Mouse (Mus musculus): ENCODE measurements at regions not wholly inside any gene's neighbourhood (a gene's known extent, or its start where the extent isn't known, plus 50 kb on each side); places are given as distances from the start of the nearest gene placed in this dataset.
A peak's percentile ranks its signal among the peaks of the same experiment; 100 is the strongest.

- Histone ChIP-seq H3K9ac (ENCODE audit: low read length) (no peak overlapping the region), H3K27ac (ENCODE audit: low read length) (no peak overlapping the region), H3K4me3 (replicated peaks; ENCODE audit: low read length) (no peak overlapping the region), H3K4me2 (ENCODE audit: low read depth, low read length) (no peak overlapping the region), H3K9me3 (replicated peaks; ENCODE audit: control insufficient read depth, low read length) (no peaks in the 10 kb centered on the region), H3K4me1 (ENCODE audit: control insufficient read depth, insufficient read depth, low read length) (no peaks in the 10 kb centered on the region), H3K27me3 (ENCODE audit: control insufficient read depth, insufficient read depth, low read length) (no peaks in the 10 kb centered on the region), H3K36me3 (ENCODE audit: control insufficient read depth, insufficient read depth, low read length) (no peaks in the 10 kb centered on the region)
- no peak for ATAC-seq (ENCODE audit: insufficient read depth, low FRiP score)
- 88% methylated on average over 3 of the region's 3 CpGs for WGBS
These were observed 2041.7 kb downstream of the A830018L16Rik start for GRCm38 (mm10) chr1:13455572-13455971.

- Histone ChIP-seq H3K36me3 (ENCODE audit: control insufficient read depth, insufficient read depth, low read length) (no peaks in the 10 kb centered on the region), H3K27ac (ENCODE audit: low read length) (no peak overlapping the region), H3K4me2 (ENCODE audit: low read depth, low read length) (no peak overlapping the region), H3K9ac (ENCODE audit: low read length) (no peak overlapping the region), H3K27me3 (ENCODE audit: control insufficient read depth, insufficient read depth, low read length) (no peaks in the 10 kb centered on the region), H3K4me1 (ENCODE audit: control insufficient read depth, insufficient read depth, low read length) (no peaks in the 10 kb centered on the region), H3K4me3 (replicated peaks; ENCODE audit: low read length) (no peak overlapping the region), H3K9me3 (replicated peaks; ENCODE audit: control insufficient read depth, low read length) (no peaks in the 10 kb centered on the region)
- WGBS: 93% methylated on average over 1 of the region's 1 CpGs
- ATAC-seq (ENCODE audit: insufficient read depth, low FRiP score): no peak
These were observed 2050.4 kb downstream of the A830018L16Rik start for GRCm38 (mm10) chr1:13464311-13464710.

- 81% methylated on average over 6 of the region's 6 CpGs for WGBS
- no peaks in the 10 kb centered on the region for H3K36me3 ChIP-seq (ENCODE audit: control insufficient read depth, insufficient read depth, low read length)
- no peak overlapping the region for H3K9ac ChIP-seq (ENCODE audit: low read length)
- no peaks in the 10 kb centered on the region for H3K9me3 ChIP-seq (replicated peaks; ENCODE audit: control insufficient read depth, low read length)
- no peaks in the 10 kb centered on the region for H3K4me1 ChIP-seq (ENCODE audit: control insufficient read depth, insufficient read depth, low read length)
- no peak overlapping the region for H3K4me2 ChIP-seq (ENCODE audit: low read depth, low read length)
- H3K27ac ChIP-seq (ENCODE audit: low read length): no peak overlapping the region
- no peaks in the 10 kb centered on the region for H3K27me3 ChIP-seq (ENCODE audit: control insufficient read depth, insufficient read depth, low read length)
- no peak overlapping the region for H3K4me3 ChIP-seq (replicated peaks; ENCODE audit: low read length)
- ATAC-seq (ENCODE audit: insufficient read depth, low FRiP score): no peak
These were observed 2053.3 kb downstream of the A830018L16Rik start for GRCm38 (mm10) chr1:13467174-13467573.

GRCm38 (mm10) chr1:13467886-13468630, 2054.2 kb downstream of the A830018L16Rik start:
- Histone ChIP-seq H3K4me1 (ENCODE audit: control insufficient read depth, insufficient read depth, low read length) (no peaks in the 10 kb centered on the region), H3K36me3 (ENCODE audit: control insufficient read depth, insufficient read depth, low read length) (no peaks in the 10 kb centered on the region)

DNA sequence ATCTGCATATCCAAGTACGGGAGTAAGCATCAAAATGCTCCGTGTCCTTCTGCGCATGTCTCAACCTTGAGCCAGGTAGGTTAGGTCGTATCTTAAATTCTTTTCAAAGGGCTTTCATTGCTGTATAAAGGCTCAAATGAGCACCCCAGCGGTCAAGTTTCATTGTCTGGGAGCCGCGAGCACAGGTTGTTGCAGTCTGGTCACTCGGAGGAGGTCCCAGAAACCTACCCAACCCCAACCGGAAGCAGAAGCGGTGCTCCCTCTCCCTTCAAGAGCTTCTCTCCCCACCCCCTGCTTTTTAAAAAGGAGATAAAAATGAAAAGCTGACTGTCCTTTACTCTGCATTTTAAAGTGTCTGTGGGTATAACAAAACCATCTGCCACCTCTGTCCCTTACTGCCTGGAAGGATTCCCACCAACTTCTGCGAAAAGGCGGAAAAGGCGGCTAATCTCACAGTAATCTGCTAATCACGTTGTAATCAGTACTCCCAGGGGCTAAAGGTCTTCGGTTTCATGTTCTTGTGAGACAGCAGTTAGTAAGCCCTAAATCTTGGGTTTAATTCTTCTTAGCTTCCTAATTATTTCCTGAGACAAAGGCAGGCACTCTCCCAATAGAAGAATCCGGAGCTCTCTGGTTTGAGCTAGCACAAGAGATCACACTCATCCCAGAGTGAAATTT, 2081.0 kb downstream of the A830018L16Rik start:
- H3K27ac ChIP-seq (ENCODE audit: low read length): no peak overlapping the region
- H3K36me3 ChIP-seq (ENCODE audit: control insufficient read depth, insufficient read depth, low read length): no peaks in the 10 kb centered on the region
- no peaks in the 10 kb centered on the region for H3K27me3 ChIP-seq (ENCODE audit: control insufficient read depth, insufficient read depth, low read length)
- H3K4me2 ChIP-seq (ENCODE audit: low read depth, low read length): peak overlapping the region; percentile 46
- no peaks in the 10 kb centered on the region for H3K9me3 ChIP-seq (replicated peaks; ENCODE audit: control insufficient read depth, low read length)
- H3K4me3 ChIP-seq (replicated peaks; ENCODE audit: low read length): peak overlapping the region; percentile 20
- H3K9ac ChIP-seq (ENCODE audit: low read length): no peak overlapping the region
- WGBS: 30% methylated on average over 16 of the region's 16 CpGs
- ATAC-seq (ENCODE audit: insufficient read depth, low FRiP score): no peak
- H3K4me1 ChIP-seq (ENCODE audit: control insufficient read depth, insufficient read depth, low read length): no peaks in the 10 kb centered on the region

More at GRCm38 (mm10) chr1:13467886-13468630, 2054.2 kb downstream of the A830018L16Rik start:
- H3K27me3 ChIP-seq (ENCODE audit: control insufficient read depth, insufficient read depth, low read length): no peaks in the 10 kb centered on the region
- H3K4me2 ChIP-seq (ENCODE audit: low read depth, low read length): no peak overlapping the region
- no peaks in the 10 kb centered on the region for H3K9me3 ChIP-seq (replicated peaks; ENCODE audit: control insufficient read depth, low read length)
- no peak overlapping the region for H3K27ac ChIP-seq (ENCODE audit: low read length)
- H3K4me3 ChIP-seq (replicated peaks; ENCODE audit: low read length): no peak overlapping the region
- 50% methylated on average over 2 of the region's 2 CpGs for WGBS
- no peak for ATAC-seq (ENCODE audit: insufficient read depth, low FRiP score)
- H3K9ac ChIP-seq (ENCODE audit: low read length): no peak overlapping the region

GRCm38 (mm10) chr1:13496386-13496785, 2082.5 kb downstream of the A830018L16Rik start:
- Histone ChIP-seq H3K4me2 (ENCODE audit: low read depth, low read length) (no peak overlapping the region), H3K9ac (ENCODE audit: low read length) (no peak overlapping the region), H3K9me3 (replicated peaks; ENCODE audit: control insufficient read depth, low read length) (no peaks in the 10 kb centered on the region), H3K27me3 (ENCODE audit: control insufficient read depth, insufficient read depth, low read length) (no peaks in the 10 kb centered on the region), H3K27ac (ENCODE audit: low read length) (no peak overlapping the region), H3K36me3 (ENCODE audit: control insufficient read depth, insufficient read depth, low read length) (no peaks in the 10 kb centered on the region), H3K4me1 (ENCODE audit: control insufficient read depth, insufficient read depth, low read length) (no peaks in the 10 kb centered on the region), H3K4me3 (replicated peaks; ENCODE audit: low read length) (no peak overlapping the region)
- ATAC-seq (ENCODE audit: insufficient read depth, low FRiP score): 0 out of 2 replicates have a peak, but pooled peaks have one; percentile 64
- 18% methylated on average over 2 of the region's 2 CpGs for WGBS

DNA sequence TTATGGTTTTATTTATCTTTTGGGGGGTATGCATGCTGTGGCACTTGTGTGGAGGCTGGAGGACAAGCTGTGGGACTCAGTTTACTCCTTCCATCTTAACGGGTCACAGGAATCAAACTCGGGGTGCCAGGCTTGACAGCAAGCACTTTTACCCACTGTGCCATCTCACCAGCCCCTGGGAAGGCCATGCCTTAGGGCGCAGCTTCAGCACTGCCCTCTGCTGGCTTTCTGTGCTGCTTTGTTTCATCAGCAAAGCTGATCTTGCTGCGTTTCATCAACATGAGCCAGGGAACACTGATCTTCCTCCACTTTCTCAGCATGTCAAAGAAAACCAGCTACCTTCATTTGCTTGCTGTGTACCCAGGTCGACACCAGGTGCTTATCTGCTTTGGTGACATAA, 2086.6 kb downstream of the A830018L16Rik start:
- no peak for ATAC-seq (ENCODE audit: insufficient read depth, low FRiP score)
- Histone ChIP-seq H3K27me3 (ENCODE audit: control insufficient read depth, insufficient read depth, low read length) (no peaks in the 10 kb centered on the region), H3K4me1 (ENCODE audit: control insufficient read depth, insufficient read depth, low read length) (no peaks in the 10 kb centered on the region), H3K9ac (ENCODE audit: low read length) (no peak overlapping the region), H3K9me3 (replicated peaks; ENCODE audit: control insufficient read depth, low read length) (no peaks in the 10 kb centered on the region), H3K4me2 (ENCODE audit: low read depth, low read length) (no peak overlapping the region), H3K36me3 (ENCODE audit: control insufficient read depth, insufficient read depth, low read length) (no peaks in the 10 kb centered on the region), H3K27ac (ENCODE audit: low read length) (no peak overlapping the region), H3K4me3 (replicated peaks; ENCODE audit: low read length) (no peak overlapping the region)
- WGBS: 28% methylated on average over 5 of the region's 5 CpGs

GRCm38 (mm10) chr1:13501938-13502337, 2088.0 kb downstream of the A830018L16Rik start:
- Histone ChIP-seq H3K27me3 (ENCODE audit: control insufficient read depth, insufficient read depth, low read length) (no peaks in the 10 kb centered on the region), H3K4me3 (replicated peaks; ENCODE audit: low read length) (no peak overlapping the region), H3K4me1 (ENCODE audit: control insufficient read depth, insufficient read depth, low read length) (no peaks in the 10 kb centered on the region), H3K9ac (ENCODE audit: low read length) (no peak overlapping the region), H3K4me2 (ENCODE audit: low read depth, low read length) (no peak overlapping the region), H3K36me3 (ENCODE audit: control insufficient read depth, insufficient read depth, low read length) (no peaks in the 10 kb centered on the region), H3K27ac (ENCODE audit: low read length) (no peak overlapping the region), H3K9me3 (replicated peaks; ENCODE audit: control insufficient read depth, low read length) (no peaks in the 10 kb centered on the region)
- no peak for ATAC-seq (ENCODE audit: insufficient read depth, low FRiP score)
- 74% methylated on average over 4 of the region's 4 CpGs for WGBS

GRCm38 (mm10) chr1:13513761-13514160, 2099.9 kb downstream of the A830018L16Rik start:
- Histone ChIP-seq H3K27me3 (ENCODE audit: control insufficient read depth, insufficient read depth, low read length) (no peaks in the 10 kb centered on the region), H3K9ac (ENCODE audit: low read length) (no peak overlapping the region), H3K4me1 (ENCODE audit: control insufficient read depth, insufficient read depth, low read length) (no peaks in the 10 kb centered on the region), H3K4me3 (replicated peaks; ENCODE audit: low read length) (no peak overlapping the region), H3K9me3 (replicated peaks; ENCODE audit: control insufficient read depth, low read length) (0 out of 2 replicates have a peak, but pooled peaks cover 3% of the 10 kb centered on the region), H3K4me2 (ENCODE audit: low read depth, low read length) (no peak overlapping the region), H3K27ac (ENCODE audit: low read length) (no peak overlapping the region), H3K36me3 (ENCODE audit: control insufficient read depth, insufficient read depth, low read length) (0 out of 2 replicates have a peak, but pooled peaks cover 2% of the 10 kb centered on the region)
- WGBS: 88% methylated on average over 11 of the region's 11 CpGs
- no peak for ATAC-seq (ENCODE audit: insufficient read depth, low FRiP score)

Data from stomach, embryonic 16.5 days (tissue).